Mouse (Mus musculus): Measurements from ENCODE around the gene Clasp1.

GRCm38 (mm10) chr1:118447131-118447530 lies 58.3 kb downstream of the Clasp1 start:
- TF ChIP-seq POLR2A (IDR thresholded peaks at IDR 0.05; ENCODE audit: low read depth, low read length) (no peak), HCFC1 (IDR thresholded peaks at IDR 0.05; ENCODE audit: low read depth, low read length) (no peak), NELFE (IDR thresholded peaks at IDR 0.05; ENCODE audit: low read depth, low read length) (no peak), GABPA (IDR thresholded peaks at IDR 0.05; ENCODE audit: insufficient replicate concordance, low read depth, low read length) (no peak), CHD1 (IDR thresholded peaks at IDR 0.05; ENCODE audit: low read depth, low read length) (no peak), TCF12 (IDR thresholded peaks at IDR 0.05; ENCODE audit: low read depth, low read length) (no peak), USF1 (IDR thresholded peaks at IDR 0.05; ENCODE audit: low read depth, low read length) (no peak), NRF1 (IDR thresholded peaks at IDR 0.05; ENCODE audit: low read depth, low read length) (no peak), CTCF (conservative IDR thresholded peaks at IDR 0.05 in 1 of 2, IDR thresholded peaks at IDR 0.05 in 1 of 2; ENCODE audit: low read depth in 2 of 2, low read length in 2 of 2) (no peak), MAX (IDR thresholded peaks at IDR 0.05; ENCODE audit: low read length) (no peak), POLR2AphosphoS2 (IDR thresholded peaks at IDR 0.05; ENCODE audit: low read depth, low read length) (no peak)
